24 mouse cellular contexts compared by ENCODE assay signal in genomic region chr2:127619311-127619710, GRCm38 (mm10). TPM values are rescaled to one million over a fixed set of nuclear protein-coding genes. Genes with fewer than 3 reads are reported as not detected.
"Had no signal": no experiment of that assay in that cellular context is flagged by ENCODE, and none has a peak within 500 bp of the region (broad histone marks: within the 10 kb centered on the region; RNA-seq: fewer than 3 reads in every experiment).

No protein-coding gene starts in this region.

- DNase-seq: gastrocnemius, postnatal 10 days; gastrocnemius, postnatal 25 days; heart, adult 18-20 months; heart, postnatal 10 days; heart, postnatal 4 days; kidney, adult 18-20 months; kidney, adult 9 months; kidney, postnatal 10 days; kidney, postnatal 25 days; kidney, postnatal 4 days; liver; liver, embryonic 13.5 days had no signal

- H3K27ac ChIP-seq: heart, embryonic 10.5 days; hindbrain, embryonic 10.5 days; hindbrain, embryonic 12.5 days; hindbrain, embryonic 14.5 days; intestine, embryonic 15.5 days; layer of hippocampus, adult 2 months; left cerebral cortex, adult 2 months; limb, embryonic 10.5 days; limb, embryonic 12.5 days; liver, embryonic 13.5 days had no signal

- H3K4me3 ChIP-seq: heart, embryonic 10.5 days; heart, embryonic 12.5 days; hindbrain, embryonic 10.5 days; hindbrain, embryonic 12.5 days; intestine, embryonic 15.5 days; layer of hippocampus, adult 2 months; left cerebral cortex, adult 2 months; limb, embryonic 10.5 days; limb, embryonic 12.5 days; liver, embryonic 13.5 days had no signal

RNA-seq across cellular contexts. Expression of gene Mal, which starts 37.2 kb away (rescaled TPM):
- total RNA-seq: granulocyte monocyte progenitor cell, adult 5-6 weeks had no signal
- polyA plus RNA-seq: inflammation-experienced regulatory T-cells, adult 6 months had no signal
